Mouse (Mus musculus): Measurements from ENCODE around the gene Ddx54. TPM values are rescaled to one million over a fixed set of nuclear protein-coding genes. Genes with fewer than 3 reads are reported as not detected.

Ddx54 gene
- polyA plus RNA-seq, 1 experiment from 2014 or later: 50.7 TPM

DNA sequence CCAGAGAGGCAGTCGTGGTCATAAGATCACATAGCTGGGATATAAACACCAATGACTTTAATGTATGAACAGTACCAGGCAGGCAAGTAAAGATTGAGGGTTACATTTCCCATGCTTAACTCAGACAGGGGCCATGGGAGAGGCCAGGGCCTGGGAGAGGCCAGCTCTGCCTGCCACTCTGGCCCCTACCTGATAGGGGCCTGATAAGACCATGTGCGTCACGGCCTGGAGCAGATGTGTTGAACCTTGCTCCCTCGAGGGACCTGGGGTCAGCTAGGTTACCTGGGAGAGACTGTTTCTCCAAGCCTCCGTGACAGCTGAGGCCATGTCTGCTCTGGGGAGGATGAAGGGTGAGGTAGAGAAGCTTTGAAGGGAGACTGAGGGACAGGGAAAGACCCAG is 38.7 kb downstream of the Ddx54 start:
- no peaks in the 10 kb centered on the region for H3K9me3 ChIP-seq
- peaks cover 14% of the 10 kb centered on the region for H3K4me1 ChIP-seq
- ATAC-seq (ENCODE audit: low FRiP score): no peak
- 82% methylated on average over 5 of the region's 5 CpGs for WGBS
- H3K36me3 ChIP-seq (replicated peaks): no peaks in the 10 kb centered on the region
- H3K4me3 ChIP-seq (replicated peaks): no peak overlapping the region
- H3K27me3 ChIP-seq: peaks cover 69% of the 10 kb centered on the region
- H3K4me2 ChIP-seq: no peak overlapping the region
- no peak overlapping the region for H3K27ac ChIP-seq
- no peak overlapping the region for H3K9ac ChIP-seq

DNA sequence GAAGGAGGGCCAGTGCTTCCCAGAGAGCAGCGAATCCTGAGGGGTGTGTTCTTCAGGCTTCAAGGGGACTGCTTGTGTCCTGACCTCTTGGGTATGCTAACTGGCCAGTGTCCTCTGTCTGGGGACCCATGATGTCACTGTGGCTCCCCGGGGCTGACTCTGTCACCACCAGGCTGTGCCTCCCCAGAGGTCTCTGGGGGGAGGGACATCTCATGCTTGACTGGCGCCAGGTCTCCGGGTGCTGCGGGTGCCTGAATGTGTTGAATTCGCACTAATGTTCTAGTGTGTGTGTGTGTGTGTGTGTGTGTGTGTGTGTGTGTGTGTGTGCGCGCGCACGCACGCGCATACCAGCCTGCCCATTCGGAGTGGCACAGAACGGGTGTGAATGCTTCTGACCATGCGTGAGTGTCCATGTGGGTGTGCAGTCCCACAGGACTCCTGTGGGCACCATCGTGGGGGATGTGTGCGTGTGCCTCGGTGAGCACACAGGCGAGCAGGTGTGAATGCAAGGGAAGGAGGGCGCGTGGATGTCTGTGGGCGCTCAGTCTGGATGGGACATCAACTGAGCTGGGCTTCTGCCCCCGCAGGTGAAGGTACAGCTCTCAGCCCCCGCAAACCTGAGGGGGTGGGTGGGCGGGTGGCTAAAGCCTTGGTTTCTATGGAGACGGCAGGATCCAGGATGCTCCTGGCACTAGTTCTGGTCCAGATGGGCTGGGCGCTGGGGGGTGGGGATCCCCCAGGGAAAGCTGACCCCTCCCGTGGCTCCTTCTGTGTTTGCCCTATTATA is 40.6 kb downstream of the Ddx54 start:
- H3K27me3 ChIP-seq: peaks cover 50% of the 10 kb centered on the region
- H3K4me2 ChIP-seq: no peak overlapping the region
- no peak for ATAC-seq (ENCODE audit: low FRiP score)
- H3K4me1 ChIP-seq: peaks cover 14% of the 10 kb centered on the region
- no peak overlapping the region for H3K27ac ChIP-seq
- no peaks in the 10 kb centered on the region for H3K9me3 ChIP-seq
- no peaks in the 10 kb centered on the region for H3K36me3 ChIP-seq (replicated peaks)
- H3K4me3 ChIP-seq (replicated peaks): no peak overlapping the region
- 85% methylated on average over 27 of the region's 28 CpGs for WGBS
- no peak overlapping the region for H3K9ac ChIP-seq

DNA sequence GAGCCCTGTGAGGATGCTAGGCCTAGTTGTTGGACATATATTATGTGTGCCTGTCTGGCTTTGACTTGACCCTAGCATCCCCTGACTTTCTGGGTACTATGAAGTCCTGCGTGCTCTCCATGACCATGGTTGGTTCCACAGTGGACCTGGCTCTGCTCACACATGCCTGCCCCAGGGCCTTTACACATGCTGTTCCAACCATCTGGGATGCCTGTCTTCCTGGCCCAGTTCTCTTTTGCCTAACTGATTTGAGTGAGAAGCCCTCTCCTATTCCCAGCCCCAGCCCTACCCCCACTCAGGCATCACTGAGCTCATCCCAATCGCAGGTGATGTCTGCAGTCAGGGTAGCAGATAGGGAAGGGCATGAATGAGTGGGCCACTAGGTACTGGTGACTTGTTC is 41.3 kb downstream of the Ddx54 start:
- H3K27me3 ChIP-seq: peaks cover 42% of the 10 kb centered on the region
- ATAC-seq (ENCODE audit: low FRiP score): no peak
- 94% methylated on average over 2 of the region's 2 CpGs for WGBS
- H3K27ac ChIP-seq: no peak overlapping the region
- H3K9me3 ChIP-seq: no peaks in the 10 kb centered on the region
- no peak overlapping the region for H3K9ac ChIP-seq
- H3K36me3 ChIP-seq (replicated peaks): no peaks in the 10 kb centered on the region
- peaks cover 7% of the 10 kb centered on the region for H3K4me1 ChIP-seq
- no peak overlapping the region for H3K4me2 ChIP-seq
- no peak overlapping the region for H3K4me3 ChIP-seq (replicated peaks)

DNA sequence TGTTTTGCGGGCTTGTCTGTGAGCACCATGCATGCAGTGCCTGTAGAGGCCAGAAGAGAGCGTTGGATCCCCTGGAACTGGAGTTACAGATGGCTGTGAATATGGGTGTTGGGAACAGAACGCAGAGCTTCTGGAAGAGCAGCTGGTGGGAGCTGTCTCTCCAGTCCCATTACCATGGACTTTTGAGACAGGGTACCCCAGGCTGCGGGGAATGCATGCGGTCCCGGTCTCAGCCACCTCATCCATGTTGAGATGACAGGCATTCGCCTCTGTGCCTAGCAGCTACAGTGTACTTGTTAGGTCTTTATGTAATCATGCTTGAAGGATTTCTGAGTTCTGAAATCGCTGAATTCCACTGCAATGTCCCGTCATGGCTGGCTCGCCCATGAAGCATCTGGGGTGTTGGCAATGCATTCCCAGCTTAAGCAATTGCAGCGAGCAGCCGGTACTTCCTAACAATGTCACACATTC is 43.8 kb downstream of the Ddx54 start:
- Histone ChIP-seq H3K9me3 (no peaks in the 10 kb centered on the region), H3K27ac (no peak overlapping the region), H3K36me3 (replicated peaks) (no peaks in the 10 kb centered on the region), H3K4me3 (replicated peaks) (no peak overlapping the region), H3K4me1 (no peaks in the 10 kb centered on the region), H3K4me2 (no peak overlapping the region), H3K27me3 (peaks cover 18% of the 10 kb centered on the region), H3K9ac (no peak overlapping the region)
- WGBS: 86% methylated on average over 12 of the region's 12 CpGs
- ATAC-seq (ENCODE audit: low FRiP score): no peak

DNA sequence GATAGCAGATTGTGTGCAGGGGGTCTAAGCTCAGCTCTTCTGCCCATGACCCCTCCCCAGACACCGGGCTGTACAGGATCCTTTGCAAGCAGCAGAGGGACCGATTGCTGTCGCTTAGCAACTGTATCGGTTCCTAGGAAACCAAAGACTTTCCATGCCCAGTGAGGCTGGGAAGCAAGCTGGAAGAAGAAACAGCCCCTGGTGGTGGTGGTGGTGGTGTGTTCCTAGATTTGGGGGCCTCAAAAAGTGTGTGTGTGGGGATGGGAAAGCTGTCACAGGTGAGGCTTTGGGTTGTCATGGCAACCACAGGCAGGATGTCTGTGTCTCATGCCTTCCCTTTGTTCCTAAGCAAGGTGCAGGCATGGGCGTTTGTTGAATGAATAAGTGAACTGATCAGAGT is 48.3 kb downstream of the Ddx54 start:
- no peaks in the 10 kb centered on the region; the same call in 1 of the 2 replicates for H3K27me3 ChIP-seq
- H3K9ac ChIP-seq: no peak overlapping the region
- WGBS: 56% methylated on average over 5 of the region's 5 CpGs
- no peak overlapping the region for H3K4me3 ChIP-seq (replicated peaks)
- no peaks in the 10 kb centered on the region for H3K36me3 ChIP-seq (replicated peaks)
- no peak overlapping the region for H3K27ac ChIP-seq
- no peak for ATAC-seq (ENCODE audit: low FRiP score)
- H3K4me2 ChIP-seq: no peak overlapping the region
- no peaks in the 10 kb centered on the region for H3K4me1 ChIP-seq
- H3K9me3 ChIP-seq: no peaks in the 10 kb centered on the region

DNA sequence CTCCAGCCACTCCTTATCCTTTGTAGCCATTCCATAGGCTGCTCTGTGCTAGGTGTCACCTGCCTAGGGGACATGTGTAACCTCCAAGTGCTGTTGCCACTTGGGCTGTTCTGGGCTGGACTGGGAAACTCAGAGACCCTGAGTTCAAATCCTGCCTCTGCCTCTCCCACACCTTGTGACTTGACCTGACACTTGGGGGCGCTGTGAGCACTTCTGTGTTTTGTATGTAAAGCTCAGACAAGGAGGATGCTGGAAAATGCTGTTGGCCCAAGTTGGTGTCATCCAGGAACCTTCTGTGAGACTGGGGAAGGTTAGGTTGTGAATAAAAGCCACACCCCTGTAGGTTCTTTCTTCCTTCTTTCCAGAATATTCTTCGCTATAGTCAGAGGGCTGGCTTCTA is 52.3 kb downstream of the Ddx54 start:
- H3K4me1 ChIP-seq: no peaks in the 10 kb centered on the region
- WGBS: 60% methylated on average over 2 of the region's 2 CpGs
- H3K4me2 ChIP-seq: no peak overlapping the region
- no peak for ATAC-seq (ENCODE audit: low FRiP score)
- no peaks in the 10 kb centered on the region for H3K36me3 ChIP-seq (replicated peaks)
- peaks cover 21% of the 10 kb centered on the region for H3K27me3 ChIP-seq
- no peak overlapping the region for H3K27ac ChIP-seq
- no peak overlapping the region for H3K9ac ChIP-seq
- no peak overlapping the region for H3K4me3 ChIP-seq (replicated peaks)
- H3K9me3 ChIP-seq: no peaks in the 10 kb centered on the region

DNA sequence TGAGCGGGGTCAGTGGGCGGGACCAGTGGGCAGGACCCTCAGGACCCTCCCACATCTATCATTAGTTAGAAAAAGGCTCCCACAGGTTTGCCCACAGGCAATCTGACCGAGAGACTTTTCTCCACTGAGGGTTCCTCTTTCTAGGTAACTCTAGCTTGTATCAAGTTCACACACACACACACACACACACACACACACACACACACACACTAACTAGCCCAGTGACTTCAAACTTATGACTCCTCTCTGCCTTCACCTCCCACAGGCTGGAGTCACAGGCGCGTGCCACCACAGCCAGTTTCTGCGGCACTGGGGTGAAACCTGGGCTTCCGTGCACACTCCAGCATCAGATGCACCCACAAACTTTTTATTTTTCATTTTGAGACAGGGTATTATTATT is 56.2 kb downstream of the Ddx54 start:
- no peak for ATAC-seq (ENCODE audit: low FRiP score)
- Histone ChIP-seq H3K9me3 (no peaks in the 10 kb centered on the region), H3K4me2 (no peak overlapping the region), H3K4me3 (replicated peaks) (no peak overlapping the region), H3K27ac (no peak overlapping the region), H3K9ac (no peak overlapping the region), H3K36me3 (replicated peaks) (no peaks in the 10 kb centered on the region), H3K4me1 (no peaks in the 10 kb centered on the region), H3K27me3 (peaks cover 21% of the 10 kb centered on the region)
- 77% methylated on average over 6 of the region's 7 CpGs for WGBS

DNA sequence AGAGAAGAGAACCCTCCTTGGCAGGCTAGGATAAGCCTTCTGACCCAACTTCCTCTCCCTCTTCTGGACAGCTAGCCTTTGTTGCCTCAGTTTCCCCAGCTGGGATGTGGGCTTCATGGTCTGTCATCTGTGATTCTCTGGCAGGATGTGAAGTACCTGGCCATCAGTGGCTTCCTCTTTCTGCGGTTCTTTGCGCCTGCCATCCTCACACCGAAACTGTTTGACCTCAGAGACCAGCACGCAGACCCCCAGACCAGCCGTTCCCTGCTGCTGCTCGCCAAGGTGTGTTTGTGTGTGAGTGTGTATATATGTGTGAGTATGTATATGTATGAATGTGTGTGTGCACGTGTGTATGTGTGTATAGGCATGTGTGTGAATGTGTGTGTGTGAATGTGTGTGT is 57.6 kb downstream of the Ddx54 start:
- no peak for ATAC-seq (ENCODE audit: low FRiP score)
- Histone ChIP-seq H3K9ac (no peak overlapping the region), H3K27ac (no peak overlapping the region), H3K36me3 (replicated peaks) (no peaks in the 10 kb centered on the region), H3K9me3 (no peaks in the 10 kb centered on the region), H3K4me1 (peaks cover 7% of the 10 kb centered on the region), H3K4me2 (no peak overlapping the region), H3K27me3 (peaks cover 32% of the 10 kb centered on the region), H3K4me3 (replicated peaks) (no peak overlapping the region)
- 88% methylated on average over 7 of the region's 7 CpGs for WGBS

DNA sequence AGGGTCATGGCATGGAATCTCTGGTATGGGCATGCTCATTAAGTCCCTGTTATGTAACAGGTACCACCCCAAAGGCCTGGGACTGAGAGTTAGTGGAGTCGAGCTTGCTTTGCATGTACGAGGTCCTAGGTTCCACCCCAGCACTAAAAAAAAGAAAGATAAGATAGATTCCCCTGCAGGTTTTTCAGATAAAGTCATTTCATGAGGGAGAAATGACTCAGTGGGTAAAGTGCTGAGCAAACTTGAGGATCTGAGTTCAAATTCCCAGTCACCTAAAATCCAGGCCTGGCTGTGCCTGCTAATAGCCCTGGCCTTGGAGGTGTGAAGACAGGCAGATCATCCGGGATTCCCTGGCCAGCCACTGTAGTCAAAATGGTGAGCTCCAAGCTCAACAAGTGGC is 59.3 kb downstream of the Ddx54 start:
- H3K4me1 ChIP-seq: peaks cover 7% of the 10 kb centered on the region
- peaks cover 30% of the 10 kb centered on the region for H3K27me3 ChIP-seq
- WGBS: 94% methylated on average over 3 of the region's 3 CpGs
- no peak overlapping the region for H3K27ac ChIP-seq
- no peaks in the 10 kb centered on the region for H3K36me3 ChIP-seq (replicated peaks)
- no peak for ATAC-seq (ENCODE audit: low FRiP score)
- H3K4me3 ChIP-seq (replicated peaks): no peak overlapping the region
- no peaks in the 10 kb centered on the region for H3K9me3 ChIP-seq
- no peak overlapping the region for H3K4me2 ChIP-seq
- H3K9ac ChIP-seq: no peak overlapping the region

DNA sequence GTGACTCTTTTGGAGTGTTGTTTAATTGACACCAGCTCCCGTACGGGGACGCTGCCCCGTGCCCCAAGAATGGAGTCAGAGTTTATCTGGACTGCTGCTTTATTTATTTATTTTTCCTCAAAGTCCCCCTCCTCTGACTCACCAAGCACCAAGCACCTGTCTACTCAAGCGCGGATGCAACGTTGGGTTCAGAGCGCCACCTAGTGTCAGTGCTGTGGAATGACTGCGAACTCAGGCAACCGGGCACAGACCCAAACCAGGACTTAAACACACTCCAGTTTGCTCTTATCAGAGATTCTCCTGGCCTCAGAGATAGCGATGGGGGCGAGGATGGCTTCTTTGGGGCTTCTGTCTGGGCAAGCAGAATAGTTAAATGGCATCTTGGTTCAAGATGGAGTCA is 61.1 kb downstream of the Ddx54 start:
- Histone ChIP-seq H3K9ac (no peak overlapping the region), H3K27me3 (peaks cover 16% of the 10 kb centered on the region), H3K4me2 (no peak overlapping the region), H3K4me3 (replicated peaks) (no peak overlapping the region), H3K36me3 (replicated peaks) (no peaks in the 10 kb centered on the region), H3K27ac (no peak overlapping the region), H3K4me1 (peaks cover 7% of the 10 kb centered on the region), H3K9me3 (no peaks in the 10 kb centered on the region)
- ATAC-seq (ENCODE audit: low FRiP score): no peak
- WGBS: 14% methylated on average over 12 of the region's 12 CpGs

DNA sequence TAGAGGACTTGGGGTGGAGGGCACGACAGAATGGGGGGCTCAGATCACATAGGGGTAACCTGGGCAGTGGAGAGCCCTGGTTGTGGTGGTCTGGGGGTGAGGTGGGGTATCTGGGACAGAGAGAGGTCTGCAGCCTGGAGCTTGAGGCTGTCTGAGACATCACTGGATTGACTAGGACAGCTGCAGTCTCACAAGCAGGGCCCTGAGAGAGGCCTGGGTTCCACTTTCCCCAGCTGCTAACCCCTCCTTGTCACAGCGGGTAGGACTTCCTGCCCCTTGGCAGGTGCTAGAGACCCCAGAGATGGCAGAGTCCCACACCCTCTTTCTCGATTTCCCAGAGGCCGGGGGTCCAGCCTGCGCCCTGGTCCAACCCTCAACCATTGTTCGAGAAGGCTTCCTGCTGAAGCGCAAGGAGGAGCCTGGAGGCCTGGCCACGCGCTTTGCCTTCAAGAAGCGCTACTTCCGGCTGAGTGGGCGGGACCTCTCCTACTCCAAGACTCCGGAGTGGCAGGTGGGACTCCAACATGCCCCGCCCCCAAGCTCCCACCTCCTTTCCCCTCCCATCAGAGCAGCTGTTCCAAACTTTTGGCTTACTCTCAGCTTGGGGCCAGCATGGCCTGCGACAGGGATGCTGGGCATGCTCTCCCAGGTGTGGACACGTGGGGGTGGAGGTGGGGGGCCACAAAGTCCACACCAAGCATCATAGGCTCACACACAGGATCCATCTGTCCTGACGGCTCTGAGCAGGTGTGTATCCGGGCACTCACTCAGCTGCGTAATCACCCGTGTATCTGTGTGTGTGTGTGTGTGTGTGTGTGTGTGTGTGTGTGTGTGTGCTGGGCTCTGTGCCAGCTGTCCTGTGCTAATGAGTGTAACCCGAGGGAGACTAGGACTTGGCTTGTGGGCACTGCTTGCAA is 61.9 kb downstream of the Ddx54 start:
- Histone ChIP-seq H3K9ac (no peak overlapping the region), H3K4me3 (replicated peaks) (no peak overlapping the region), H3K4me2 (peak overlapping the region; percentile 25), H3K9me3 (no peaks in the 10 kb centered on the region), H3K27ac (no peak overlapping the region), H3K4me1 (peaks cover 11% of the 10 kb centered on the region), H3K27me3 (peaks cover 16% of the 10 kb centered on the region; the same call in 1 of the 2 replicates), H3K36me3 (replicated peaks) (no peaks in the 10 kb centered on the region)
- 34% methylated on average over 21 of the region's 21 CpGs for WGBS
- ATAC-seq (ENCODE audit: low FRiP score): 0 out of 2 replicates have a peak, but pooled peaks have one; percentile 34

DNA sequence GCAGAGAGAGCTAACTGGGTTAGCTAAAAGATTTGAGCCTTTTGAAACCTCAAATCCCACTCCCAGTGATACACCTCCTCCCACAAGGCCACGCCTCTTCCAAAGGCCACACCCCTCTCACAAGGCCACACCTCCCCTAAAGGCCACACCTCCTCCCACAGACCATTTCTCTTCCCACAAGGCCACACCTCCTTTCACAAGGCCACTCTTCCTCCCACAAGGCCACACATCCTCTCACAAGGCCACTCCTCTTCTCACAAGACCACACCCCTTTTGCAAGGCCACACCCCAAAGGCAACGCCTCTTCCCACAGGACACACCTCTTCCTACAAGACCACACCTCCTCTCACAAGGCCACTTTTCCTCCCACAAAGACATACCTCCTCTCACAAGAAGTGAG is 65.0 kb downstream of the Ddx54 start:
- ATAC-seq (ENCODE audit: low FRiP score): no peak
- Histone ChIP-seq H3K4me3 (replicated peaks) (no peak overlapping the region), H3K4me1 (peaks cover 28% of the 10 kb centered on the region), H3K4me2 (no peak overlapping the region), H3K27me3 (peaks cover 34% of the 10 kb centered on the region), H3K27ac (no peak overlapping the region), H3K9ac (no peak overlapping the region), H3K36me3 (replicated peaks) (0 out of 2 replicates have a peak, but pooled peaks cover 5% of the 10 kb centered on the region), H3K9me3 (no peaks in the 10 kb centered on the region)
- WGBS: 23% methylated on average over 2 of the region's 2 CpGs

Measured in forebrain, embryonic 12.5 days (tissue).